Mouse (Mus musculus) liver, postnatal 0 days (tissue): ENCODE results near the gene Mgat4b. TPM values are rescaled to one million over a fixed set of nuclear protein-coding genes. Genes with fewer than 3 reads are reported as not detected.

ENCODE experiments used
- ATAC-seq: fragments of 200-750 bp; cut with Nextera tagmentation; 2 replicates; pipeline ENCODE4 v1.8.0; 2017; ENCODE audit warnings: mild to moderate bottlenecking, moderate library complexity
- DNase-seq: peaks from one replicate; pipeline ENCODE4 v3.0.0-alpha.2; 2016
- H3K27ac ChIP-seq: fragments of 300-500 bp; sonication (generic); 2 replicates; pipeline ENCODE4 v1.5.1; 2014; ENCODE audit warnings: antibody characterized with exemption, moderate library complexity, mild to moderate bottlenecking, low read depth
- H3K27me3 ChIP-seq: fragments of 300-500 bp; sonication (generic); 2 replicates; pipeline ENCODE4 v1.6.1; 2014; ENCODE audit warnings: low read length, control low read depth, mixed read lengths; ENCODE audit not compliant: insufficient read depth
- H3K36me3 ChIP-seq: fragments of 300-500 bp; sonication (generic); replicated peaks from 2 replicates; pipeline ENCODE4 v1.6.1; 2014; ENCODE audit warnings: mild to moderate bottlenecking, control low read depth, low read length, moderate library complexity, mixed read lengths; ENCODE audit not compliant: insufficient read depth
- H3K4me1 ChIP-seq: fragments of 300-500 bp; sonication (generic); 2 replicates; pipeline ENCODE4 v1.6.1; 2014; ENCODE audit warnings: antibody characterized with exemption, mild to moderate bottlenecking, control low read depth; ENCODE audit not compliant: insufficient read depth
- H3K4me2 ChIP-seq: fragments of 300-500 bp; sonication (generic); 2 replicates; pipeline ENCODE4 v1.6.1; 2014; ENCODE audit warnings: low read depth, mild to moderate bottlenecking, low read length, moderate library complexity, mixed read lengths
- H3K4me3 ChIP-seq: fragments of 300-500 bp; sonication (generic); 2 replicates; pipeline ENCODE4 v1.5.1; 2014; ENCODE audit warnings: low read depth, low read length
- H3K9ac ChIP-seq: fragments of 300-500 bp; sonication (generic); replicated peaks from 2 replicates; pipeline ENCODE4 v1.6.1; 2014; ENCODE audit warnings: mild to moderate bottlenecking, moderate library complexity
- H3K9me3 ChIP-seq: fragments of 300-500 bp; sonication (generic); 2 replicates; pipeline ENCODE4 v1.6.1; 2016; ENCODE audit warnings: mild to moderate bottlenecking, control low read depth, low read length, mixed read lengths
- CTCF ChIP-seq: sonication (generic); IDR thresholded peaks from 2 replicates; pipeline ENCODE4 v1.5.1; 2016; ENCODE audit warnings: antibody characterized with exemption, low read depth
- EP300 ChIP-seq: IDR thresholded peaks from 2 replicates; pipeline ENCODE4 v1.6.1; 2016; ENCODE audit warnings: antibody characterized with exemption, low read depth, mild to moderate bottlenecking
- WGBS: fragments of 180-500 bp; shearing (Covaris S2); extraction: QIAGEN DNeasy Blood & Tissue Kit; methylation state at CpG from one replicate; pipeline ENCODE4 v1.1.7; 2014; ENCODE audit not compliant: insufficient replicate concordance; 5-methylcytosine and 5-hydroxymethylcytosine counted together
- polyA plus RNA-seq: library from polyadenylated mRNA; unstranded; fragments of >200 nt; fragmentation: Nextera tagmentation; extraction: Ambion mirVana; gene quantifications from 2 replicates; pipeline ENCODE4 v1.2.1, GENCODE M21; 2015

Mgat4b gene
- polyA plus RNA-seq, 1 experiment from 2014 or later: 17.2 TPM

- Histone ChIP-seq H3K4me2 (no peak overlapping the region), H3K27ac (peak overlapping the region; percentile 44; the same call in 1 of the 2 replicates), H3K4me3 (no peak overlapping the region), H3K4me1 (peaks cover 28% of the 10 kb centered on the region), H3K27me3 (no peaks in the 10 kb centered on the region), H3K9ac (no peak overlapping the region), H3K9me3 (no peaks in the 10 kb centered on the region), H3K36me3 (peaks cover 74% of the 10 kb centered on the region)
- TF ChIP-seq EP300 (no peak), CTCF (no peak)
- DNase-seq: no peak
- no peak for ATAC-seq
- WGBS: 77% methylated on average over 2 of the region's 2 CpGs
Observed at GRCm38 (mm10) chr11:50206037-50206436, 4.7 kb upstream of the Mgat4b start.

DNA sequence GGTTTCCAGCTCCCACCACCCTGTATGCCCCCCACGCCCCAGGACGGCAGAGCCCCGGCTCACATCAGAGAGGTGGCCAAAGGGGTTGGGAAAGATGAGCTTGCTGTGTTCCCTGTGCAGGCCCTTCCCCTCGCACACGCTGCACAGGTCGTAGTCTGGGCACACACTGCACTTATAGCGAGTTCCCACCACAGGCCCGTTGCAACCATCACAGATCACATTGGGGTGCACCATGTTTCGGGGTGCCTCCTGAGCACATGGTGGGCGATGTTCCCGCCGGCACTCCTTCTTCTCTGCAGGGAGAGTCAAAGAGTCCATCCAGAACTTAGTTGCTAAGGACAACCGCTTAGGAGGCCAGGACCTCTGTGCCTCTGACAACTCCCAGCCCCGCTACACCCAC is 3.3 kb upstream of the Mgat4b start:
- ATAC-seq (no peak), DNase-seq (no peak)
- Histone ChIP-seq H3K4me2 (no peak overlapping the region), H3K9me3 (no peaks in the 10 kb centered on the region), H3K4me1 (peaks cover 36% of the 10 kb centered on the region), H3K9ac (no peak overlapping the region), H3K4me3 (no peak overlapping the region), H3K27me3 (no peaks in the 10 kb centered on the region), H3K27ac (no peak overlapping the region), H3K36me3 (peaks cover 61% of the 10 kb centered on the region)
- TF ChIP-seq CTCF (no peak), EP300 (no peak)
- 94% methylated on average over 14 of the region's 14 CpGs for WGBS

GRCm38 (mm10) chr11:50208039-50208438 is 2.7 kb upstream of the Mgat4b start:
- WGBS: 89% methylated on average over 5 of the region's 5 CpGs
- Histone ChIP-seq H3K9me3 (no peaks in the 10 kb centered on the region), H3K9ac (0 out of 2 replicates have a peak overlapping the region, but pooled peaks have one; percentile 7), H3K4me1 (peaks cover 42% of the 10 kb centered on the region), H3K27ac (no peak overlapping the region), H3K36me3 (peaks cover 54% of the 10 kb centered on the region), H3K27me3 (no peaks in the 10 kb centered on the region), H3K4me2 (peak overlapping the region; percentile 70; the same call in 1 of the 2 replicates), H3K4me3 (no peak overlapping the region)
- DNase-seq: no peak
- ATAC-seq: no peak
- no peak for TF ChIP-seq EP300
- no peak for TF ChIP-seq CTCF

DNA sequence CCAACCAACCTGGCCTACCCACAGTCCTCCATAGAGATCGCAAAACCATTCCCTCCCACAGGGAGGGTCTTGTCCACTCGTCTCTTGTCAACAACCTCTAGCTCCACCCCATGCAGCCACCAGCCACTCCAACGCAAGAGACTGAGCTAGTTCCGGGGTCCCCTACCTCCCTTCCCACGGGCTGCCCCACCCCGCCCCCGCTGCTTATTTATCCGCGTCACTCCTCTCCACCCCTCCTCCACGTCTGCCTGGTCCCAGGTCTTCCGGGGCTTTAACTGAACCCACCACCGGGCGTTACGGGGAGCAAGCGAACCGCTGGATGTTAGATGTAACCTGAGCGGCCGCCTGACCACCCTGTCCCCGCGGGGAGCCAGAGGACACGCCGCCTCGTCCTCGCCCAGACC is 587 bp upstream of the Mgat4b start:
- ATAC-seq (peak; percentile 87), DNase-seq (peak; percentile 94)
- peak overlapping the region; percentile 87 for H3K4me3 ChIP-seq
- no peak for TF ChIP-seq CTCF
- TF ChIP-seq EP300: no peak
- peak overlapping the region; percentile 70 for H3K4me2 ChIP-seq
- peaks cover 36% of the 10 kb centered on the region for H3K36me3 ChIP-seq
- peak overlapping the region; percentile 99 for H3K27ac ChIP-seq
- peaks cover 49% of the 10 kb centered on the region for H3K4me1 ChIP-seq
- no peaks in the 10 kb centered on the region for H3K27me3 ChIP-seq
- peak overlapping the region; percentile 97 for H3K9ac ChIP-seq
- 1% methylated on average over 24 of the region's 24 CpGs for WGBS
- H3K9me3 ChIP-seq: no peaks in the 10 kb centered on the region

GRCm38 (mm10) chr11:50211322-50212059 is 801 bp downstream of the Mgat4b start:
- no peak for TF ChIP-seq EP300
- no peak for TF ChIP-seq CTCF
- Histone ChIP-seq H3K9me3 (no peaks in the 10 kb centered on the region), H3K4me1 (peaks cover 43% of the 10 kb centered on the region), H3K27ac (peak overlapping the region; percentile 99), H3K4me2 (peak overlapping the region; percentile 70), H3K9ac (peak overlapping the region; percentile 97; the same call in 1 of the 2 replicates), H3K36me3 (peaks cover 22% of the 10 kb centered on the region), H3K27me3 (no peaks in the 10 kb centered on the region), H3K4me3 (peak overlapping the region; percentile 87)
- 93% methylated on average over 3 of the region's 3 CpGs for WGBS
- no peak for DNase-seq
- no peak for ATAC-seq

DNA sequence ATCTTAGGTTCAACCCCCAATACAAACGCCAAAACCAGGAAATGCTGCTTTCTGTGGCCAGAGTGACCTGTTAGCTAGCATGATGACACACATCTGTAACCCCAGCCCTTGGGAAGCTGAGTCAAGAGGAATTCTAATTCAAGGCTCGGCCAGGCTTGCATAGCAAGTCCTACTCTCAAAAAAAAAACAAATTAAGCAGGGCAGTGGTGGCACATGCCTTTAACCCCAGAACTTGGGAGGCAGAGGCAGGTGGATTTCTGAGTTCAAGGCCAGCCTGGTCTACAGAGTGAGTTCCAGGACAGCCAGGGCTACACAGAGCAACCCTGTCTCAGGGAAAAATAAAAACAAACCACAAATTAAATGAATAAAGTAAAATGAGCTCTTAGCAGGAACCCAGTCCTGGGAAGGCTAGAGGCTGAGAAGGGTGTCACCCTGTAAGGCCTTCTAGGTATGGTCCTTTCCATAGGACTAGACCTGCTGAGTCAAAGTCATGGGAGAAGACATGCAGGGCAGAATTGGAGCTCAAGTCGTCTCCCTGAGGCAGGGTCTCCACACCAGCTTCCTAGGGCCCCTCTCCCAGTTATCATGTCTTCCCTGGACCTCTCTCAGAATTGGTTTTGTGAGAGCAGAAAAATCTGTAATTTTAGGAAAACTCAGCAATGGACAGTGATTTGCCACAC is 1.5 kb downstream of the Mgat4b start:
- 52% methylated on average over 3 of the region's 3 CpGs for WGBS
- no peak overlapping the region for H3K4me3 ChIP-seq
- TF ChIP-seq EP300 (no peak), CTCF (no peak)
- H3K27me3 ChIP-seq: no peaks in the 10 kb centered on the region
- ATAC-seq: no peak
- H3K36me3 ChIP-seq: peaks cover 15% of the 10 kb centered on the region
- H3K27ac ChIP-seq: peak overlapping the region; percentile 99
- H3K4me2 ChIP-seq: 0 out of 2 replicates have a peak overlapping the region, but pooled peaks have one; percentile 29
- H3K9ac ChIP-seq: no peak overlapping the region
- H3K4me1 ChIP-seq: peaks cover 48% of the 10 kb centered on the region
- DNase-seq: peak; percentile 16
- H3K9me3 ChIP-seq: no peaks in the 10 kb centered on the region
